Mouse (Mus musculus): ENCODE measurements around the gene Tac4.

DNA sequence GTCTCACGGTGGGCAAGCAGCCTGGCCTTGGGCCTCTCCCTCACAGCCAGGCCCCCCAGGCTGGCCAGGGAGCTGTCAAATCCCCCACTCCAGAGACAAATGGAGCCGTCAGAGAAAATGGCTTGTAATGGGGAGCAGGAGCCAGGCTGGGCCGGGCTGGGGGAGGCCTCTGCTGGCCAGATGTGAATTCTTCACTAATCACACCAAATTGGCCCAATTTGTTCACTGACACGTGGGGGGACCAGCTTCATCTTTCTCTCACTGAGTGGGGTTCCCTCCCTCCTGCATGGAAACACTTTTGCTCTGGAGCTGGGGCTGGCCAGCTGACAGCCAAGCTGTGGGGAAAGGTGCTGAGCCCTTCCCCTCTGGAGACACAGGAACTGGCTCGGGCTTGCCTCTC lies 47.0 kb upstream of the Tac4 start:
- no peak for TF ChIP-seq CTCF (IDR thresholded peaks at IDR 0.05; ENCODE audit: extremely low read depth, insufficient read depth, insufficient read length, insufficient replicate concordance)
- no peak for TF ChIP-seq POLR2A (IDR thresholded peaks at IDR 0.05; ENCODE audit: low read depth, low read length)
